Mouse (Mus musculus) myocyte (in vitro differentiated cells): ENCODE data around the gene Ctdsp1.

Source experiments
- MAX ChIP-seq: IDR thresholded peaks from one replicate; pipeline ENCODE4 v1.6.1; 2011; ENCODE audit warnings: low read depth, mild to moderate bottlenecking, control low read depth
- MYOD1 ChIP-seq, 3 experiments: IDR thresholded peaks; one replicate each; pipeline ENCODE4 v1.6.1; 2011; ENCODE audit warnings: control low read depth in 2 of 3, low read depth in 2 of 3, mild to moderate bottlenecking in 2 of 3, moderate library complexity in 1 of 3; ENCODE audit not compliant: insufficient read length in 2 of 3, control insufficient read depth in 1 of 3
- POLR2A ChIP-seq: IDR thresholded peaks from one replicate; pipeline ENCODE4 v1.6.1; 2011; ENCODE audit warnings: low read depth, mild to moderate bottlenecking, control low read depth, moderate library complexity; ENCODE audit not compliant: insufficient read length
- POLR2AphosphoS2 ChIP-seq: IDR thresholded peaks from one replicate; pipeline ENCODE4 v1.6.1; 2011; ENCODE audit warnings: low read depth, control low read depth; ENCODE audit not compliant: insufficient read length
- REST ChIP-seq: IDR thresholded peaks from one replicate; pipeline ENCODE4 v1.6.1; 2011; ENCODE audit warnings: mild to moderate bottlenecking, control low read depth, moderate library complexity; ENCODE audit not compliant: insufficient read depth, insufficient read length
- SRF ChIP-seq: IDR thresholded peaks from one replicate; pipeline ENCODE4 v1.6.1; 2011; ENCODE audit warnings: low read depth; ENCODE audit not compliant: control insufficient read depth, insufficient read length
- TCF3 ChIP-seq: IDR thresholded peaks from one replicate; pipeline ENCODE4 v1.6.1; 2011; ENCODE audit warnings: low read depth, control low read depth; ENCODE audit not compliant: insufficient read length
- USF1 ChIP-seq: IDR thresholded peaks from one replicate; pipeline ENCODE4 v1.6.1; 2011; ENCODE audit warnings: low read depth, mild to moderate bottlenecking, control low read depth, moderate library complexity

- TF ChIP-seq REST (no peak), POLR2A (no peak), TCF3 (no peak), USF1 (no peak), POLR2AphosphoS2 (no peak), SRF (no peak), MYOD1 (IDR thresholded peaks at IDR 0.05; ENCODE audit: control insufficient read depth in 1 of 3, insufficient read length in 2 of 3, low read depth in 2 of 3) (no peak), MAX (no peak)
Measured at GRCm38 (mm10) chr1:74393697-74394096, 2.4 kb downstream of the Ctdsp1 start.
